Mouse (Mus musculus) stomach, postnatal 0 days (tissue): ENCODE measurements at regions not wholly inside any gene's neighbourhood (a gene's known extent, or its start where the extent isn't known, plus 50 kb on each side); places are given as distances from the start of the nearest gene placed in this dataset.

Experiments
- CTCF ChIP-seq: IDR thresholded peaks from 2 replicates; pipeline ENCODE4 v1.5.1; 2016; ENCODE audit warnings: antibody characterized with exemption, low read depth, mild to moderate bottlenecking, moderate library complexity
- EP300 ChIP-seq: optimal IDR thresholded peaks from 2 replicates; pipeline ENCODE3; 2016; ENCODE audit warnings: antibody characterized with exemption

- no peak for TF ChIP-seq CTCF
- TF ChIP-seq EP300 = no peak
Measured at GRCm38 (mm10) chr10:99524273-99525212, 234.9 kb downstream of the Csl start.
